Comparison of ENCODE assay signal across 22 mouse cellular contexts in genomic region chr3:106074824-106075223, GRCm38 (mm10). TPM values are rescaled to one million over a fixed set of nuclear protein-coding genes. Genes with fewer than 3 reads are reported as not detected.
DNase-seq lines count a peak whose midpoint lies in the region; ATAC-seq and TF ChIP-seq lines count a peak whose summit lies in the region.
"Had no signal": no experiment of that assay in that cellular context is flagged by ENCODE, and none has a peak within 500 bp of the region (broad histone marks: within the 10 kb centered on the region; RNA-seq: fewer than 3 reads in every experiment).

No protein-coding gene starts in this region.

- no peak overlapping the region for H3K4me2 ChIP-seq in kidney, embryonic 14.5 days (replicated peaks; ENCODE audit: low read depth, low read length)
- no peak overlapping the region for H3K4me2 ChIP-seq in lung, embryonic 16.5 days (ENCODE audit: low read depth, low read length)
- H3K4me2 ChIP-seq in stomach, embryonic 14.5 days (replicated peaks; ENCODE audit: low read depth, low read length) = no peak overlapping the region
- H3K4me2 ChIP-seq in stomach, embryonic 16.5 days (ENCODE audit: low read depth, low read length) = no peak overlapping the region
- H3K4me2 ChIP-seq: forebrain, embryonic 15.5 days; heart, embryonic 15.5 days; hindbrain, embryonic 13.5 days had no signal

- TF ChIP-seq CTCF in lung, adult 2 months (IDR thresholded peaks at IDR 0.05; ENCODE audit: insufficient read depth, low read length) = no peak

- no peak overlapping the region for H3K27ac ChIP-seq in kidney, embryonic 14.5 days (ENCODE audit: low read depth, low read length)
- no peak overlapping the region for H3K27ac ChIP-seq in lung, embryonic 16.5 days (ENCODE audit: low read length)
- no peak overlapping the region for H3K27ac ChIP-seq in stomach, embryonic 14.5 days (ENCODE audit: low read length)
- H3K27ac ChIP-seq in stomach, embryonic 16.5 days (ENCODE audit: low read length) = no peak overlapping the region
- H3K27ac ChIP-seq: forebrain, embryonic 15.5 days; heart, embryonic 10.5 days; heart, embryonic 15.5 days; hindbrain, embryonic 13.5 days had no signal

- TF ChIP-seq POLR2A in lung, adult 2 months (IDR thresholded peaks at IDR 0.05; ENCODE audit: borderline replicate concordance, extremely low read depth, low read depth, low read length) = no peak

- H3K4me1 ChIP-seq in kidney, embryonic 14.5 days (ENCODE audit: control insufficient read depth, insufficient read depth, low read length) = no peaks in the 10 kb centered on the region
- no peaks in the 10 kb centered on the region for H3K4me1 ChIP-seq in lung, embryonic 16.5 days (replicated peaks; ENCODE audit: control insufficient read depth, insufficient read depth, low read length)
- H3K4me1 ChIP-seq in lung, adult 2 months (ENCODE audit: control insufficient read depth, insufficient read depth, low read length) = no peaks in the 10 kb centered on the region
- H3K4me1 ChIP-seq in stomach, embryonic 14.5 days (ENCODE audit: control insufficient read depth, insufficient read depth, low read length) = no peaks in the 10 kb centered on the region
- H3K4me1 ChIP-seq in stomach, embryonic 16.5 days (ENCODE audit: control insufficient read depth, insufficient read depth, low read length) = no peaks in the 10 kb centered on the region
- H3K4me1 ChIP-seq: forebrain, embryonic 15.5 days; heart, embryonic 10.5 days; heart, embryonic 15.5 days; hindbrain, embryonic 13.5 days had no signal

- no peaks in the 10 kb centered on the region for H3K27me3 ChIP-seq in kidney, embryonic 14.5 days (ENCODE audit: control insufficient read depth, insufficient read depth, low read length)
- H3K27me3 ChIP-seq in lung, embryonic 16.5 days (ENCODE audit: control insufficient read depth, insufficient read depth, low read depth, low read length) = no peaks in the 10 kb centered on the region
- no peaks in the 10 kb centered on the region for H3K27me3 ChIP-seq in stomach, embryonic 14.5 days (ENCODE audit: control insufficient read depth, insufficient read depth, low read length)
- H3K27me3 ChIP-seq in stomach, embryonic 16.5 days (ENCODE audit: control insufficient read depth, insufficient read depth, low read length) = no peaks in the 10 kb centered on the region
- H3K27me3 ChIP-seq: CH12.LX; forebrain, embryonic 15.5 days; heart, embryonic 15.5 days; hindbrain, embryonic 13.5 days; Patski had no signal

- H3K36me3 ChIP-seq in kidney, embryonic 14.5 days (ENCODE audit: control insufficient read depth, insufficient read depth, low read length) = no peaks in the 10 kb centered on the region
- no peaks in the 10 kb centered on the region for H3K36me3 ChIP-seq in lung, embryonic 16.5 days (ENCODE audit: control insufficient read depth, insufficient read depth, low read length)
- no peaks in the 10 kb centered on the region for H3K36me3 ChIP-seq in stomach, embryonic 14.5 days (ENCODE audit: control insufficient read depth, insufficient read depth, low read length)
- no peaks in the 10 kb centered on the region for H3K36me3 ChIP-seq in stomach, embryonic 16.5 days (ENCODE audit: control insufficient read depth, insufficient read depth, low read length)
- H3K36me3 ChIP-seq: forebrain, embryonic 15.5 days; heart, embryonic 10.5 days; heart, embryonic 15.5 days; hindbrain, embryonic 13.5 days had no signal

- no peaks in the 10 kb centered on the region for H3K9me3 ChIP-seq in kidney, embryonic 14.5 days (ENCODE audit: control insufficient read depth, low read length)
- no peaks in the 10 kb centered on the region for H3K9me3 ChIP-seq in lung, embryonic 16.5 days (ENCODE audit: control insufficient read depth, low read length)
- no peaks in the 10 kb centered on the region for H3K9me3 ChIP-seq in stomach, embryonic 14.5 days (ENCODE audit: control insufficient read depth, low read depth, low read length)
- H3K9me3 ChIP-seq in stomach, embryonic 16.5 days (replicated peaks; ENCODE audit: control insufficient read depth, low read length) = no peaks in the 10 kb centered on the region
- H3K9me3 ChIP-seq: forebrain, embryonic 15.5 days; heart, embryonic 10.5 days; heart, embryonic 15.5 days; hindbrain, embryonic 13.5 days had no signal

- 0 out of 2 replicates have a peak, but pooled peaks have one; percentile 57 for ATAC-seq in kidney, embryonic 14.5 days (ENCODE audit: low FRiP score, low TSS enrichment)
- ATAC-seq in lung, embryonic 16.5 days (ENCODE audit: low read depth) = peak; percentile 34; the same call in 1 of the 2 replicates
- peak; percentile 85 for ATAC-seq in stomach, embryonic 14.5 days (ENCODE audit: insufficient number of reproducible peaks, insufficient read depth, low FRiP score, low read depth)
- peak; percentile 76; the same call in 1 of the 2 replicates for ATAC-seq in stomach, embryonic 16.5 days (ENCODE audit: insufficient read depth, low FRiP score)
- ATAC-seq: forebrain, embryonic 15.5 days; Patski had no signal

- no peak for DNase-seq in kidney, adult 8-10 months
- DNase-seq in lung, adult 2 months = no peak
- no peak for DNase-seq in yolk sac, embryonic 10.5 days (ENCODE audit: low spot score)
- DNase-seq: adrenal gland, adult 2 months; adrenal gland, postnatal 25 days; cerebellum, adult 18-20 months; cerebellum, postnatal 10 days; gastrocnemius, postnatal 36 days; heart, adult 11 months; heart, postnatal 14 days had no signal

- WGBS in kidney, embryonic 14.5 days = 49% methylated on average over 1 of the region's 1 CpGs
- 20% methylated on average over 1 of the region's 1 CpGs for WGBS in lung, embryonic 16.5 days
- 36% methylated on average over 1 of the region's 1 CpGs for WGBS in lung, adult 2 months
- 45% methylated on average over 1 of the region's 1 CpGs for WGBS in stomach, embryonic 14.5 days
- 39% methylated on average over 1 of the region's 1 CpGs for WGBS in stomach, embryonic 16.5 days

- H3K4me3 ChIP-seq in kidney, embryonic 14.5 days (ENCODE audit: low read length) = no peak overlapping the region
- H3K4me3 ChIP-seq in lung, embryonic 16.5 days (ENCODE audit: low read length) = no peak overlapping the region
- H3K4me3 ChIP-seq in lung, adult 2 months (replicated peaks; ENCODE audit: extremely low read depth, low read depth, low read length) = no peak overlapping the region
- H3K4me3 ChIP-seq in stomach, embryonic 14.5 days (ENCODE audit: low read depth, low read length) = no peak overlapping the region
- H3K4me3 ChIP-seq in stomach, embryonic 16.5 days (replicated peaks; ENCODE audit: low read length) = no peak overlapping the region
- H3K4me3 ChIP-seq: forebrain, embryonic 15.5 days; heart, embryonic 10.5 days; heart, embryonic 15.5 days; hindbrain, embryonic 13.5 days had no signal

- H3K9ac ChIP-seq in kidney, embryonic 14.5 days (ENCODE audit: low read depth, low read length) = no peak overlapping the region
- no peak overlapping the region for H3K9ac ChIP-seq in lung, embryonic 16.5 days (ENCODE audit: low read length)
- H3K9ac ChIP-seq in stomach, embryonic 14.5 days (replicated peaks; ENCODE audit: low read depth, low read length) = no peak overlapping the region
- no peak overlapping the region for H3K9ac ChIP-seq in stomach, embryonic 16.5 days (ENCODE audit: low read length)
- H3K9ac ChIP-seq: forebrain, embryonic 15.5 days; heart, embryonic 15.5 days; hindbrain, embryonic 13.5 days had no signal

RNA-seq across cellular contexts. Expression of gene Chia1, which starts 38.2 kb away (rescaled TPM):
- not detected in 2 replicates for polyA plus RNA-seq in kidney, embryonic 14.5 days (2014; fragmentation: Nextera tagmentation; extraction: Ambion mirVana)
- polyA plus RNA-seq in lung, embryonic 16.5 days (2015; fragmentation: Nextera tagmentation; extraction: Ambion mirVana) = 0.35 and 1.1 TPM in 2 replicates
- 34.4 and 41.4 TPM in 2 replicates for polyA plus RNA-seq in lung, adult 2 months (2012; rRNA removed)
- polyA plus RNA-seq in stomach, embryonic 14.5 days (2014; fragmentation: Nextera tagmentation; extraction: Ambion mirVana) = 0.39 TPM in 1 of 2 replicates, not detected in the other
- polyA plus RNA-seq in stomach, embryonic 16.5 days (2015; fragmentation: Nextera tagmentation; extraction: Ambion mirVana) = 0.08 and 0.26 TPM in 2 replicates
- polyA plus RNA-seq: adrenal gland, adult 2 months; embryonic facial prominence, embryonic 11.5 days; Patski had no signal

RNA-seq across cellular contexts. Expression of gene Chil5, which starts 42.2 kb away (rescaled TPM):
- not detected in 2 replicates for polyA plus RNA-seq in kidney, embryonic 14.5 days (2014; fragmentation: Nextera tagmentation; extraction: Ambion mirVana)
- not detected in 2 replicates for polyA plus RNA-seq in lung, embryonic 16.5 days (2015; fragmentation: Nextera tagmentation; extraction: Ambion mirVana)
- 0.09 TPM in 1 of 2 replicates, not detected in the other for polyA plus RNA-seq in lung, adult 2 months (2012; rRNA removed)
- not detected in 2 replicates for polyA plus RNA-seq in stomach, embryonic 14.5 days (2014; fragmentation: Nextera tagmentation; extraction: Ambion mirVana)
- not detected in 2 replicates for polyA plus RNA-seq in stomach, embryonic 16.5 days (2015; fragmentation: Nextera tagmentation; extraction: Ambion mirVana)
- polyA plus RNA-seq: adrenal gland, adult 2 months; embryonic facial prominence, embryonic 11.5 days; forebrain, embryonic 11.5 days; forebrain, embryonic 15.5 days; heart, embryonic 10.5 days; heart, embryonic 15.5 days; hindbrain, embryonic 13.5 days; Patski had no signal

Comparison
In these comparisons a context has a peak if more than half of its experiments do, and no peak if none do; other contexts are left out.
1. RNA of gene Chia1, which starts 38.2 kb away (polyA plus RNA-seq): 34.4 to 41.4 TPM in lung, adult 2 months; 0.35 to 1.1 TPM in lung, embryonic 16.5 days, 0.39 TPM in stomach, embryonic 14.5 days, 0.08 to 0.26 TPM in stomach, embryonic 16.5 days and not detected in kidney, embryonic 14.5 days; every median in the first group is over 10 times any median in the second.
2. ATAC-seq: peak in every context shown above with its lines; median percentile 85 in stomach, embryonic 14.5 days; 76 in stomach, embryonic 16.5 days; 57 in kidney, embryonic 14.5 days; 34 in lung, embryonic 16.5 days.